Mouse (Mus musculus): ENCODE measurements around the gene Tusc2.

Gene Tusc2

DNA sequence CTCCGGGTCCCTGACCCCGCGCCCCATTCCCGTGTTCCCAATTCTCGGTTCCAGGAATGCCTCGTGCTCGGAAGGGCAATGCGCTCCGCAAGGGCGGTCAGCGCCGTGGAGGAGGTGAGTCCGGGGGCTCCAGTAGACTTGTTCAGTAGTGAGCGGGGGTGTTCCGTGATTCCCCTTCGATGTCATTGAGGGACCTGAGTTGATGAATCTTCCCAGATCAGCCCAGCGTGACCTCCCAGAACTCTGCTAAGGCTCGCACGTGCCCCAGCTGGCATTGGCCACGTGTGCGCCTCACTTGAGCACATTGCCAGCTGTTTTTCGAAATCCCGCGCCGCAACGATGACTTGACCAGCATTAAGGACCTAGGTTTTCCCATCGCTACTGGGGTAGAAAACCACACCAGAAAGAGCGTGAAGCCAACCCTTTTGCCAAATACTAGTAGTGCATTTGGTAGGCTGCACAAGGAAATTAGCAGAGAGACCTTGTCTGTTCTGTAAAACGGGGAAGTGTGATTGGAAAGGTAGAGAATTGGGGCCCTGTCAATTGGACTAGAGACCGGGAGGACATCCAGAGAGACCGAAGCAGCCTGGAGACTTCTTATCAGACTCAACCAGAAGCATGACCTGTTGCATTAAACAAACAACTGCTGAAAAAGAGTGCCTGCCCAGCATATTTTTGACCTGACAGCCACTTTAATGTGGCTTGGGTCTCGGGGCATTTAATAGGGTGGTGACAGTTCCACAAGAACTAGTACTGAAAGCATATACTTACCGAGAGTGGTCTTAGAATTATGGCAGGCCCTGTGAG, 25.0 kb downstream of the Tusc2 start:
- peak in 1 of 2 experiments; percentile 66 for DNase-seq (ENCODE audit: low spot score in 2 of 2)

DNA sequence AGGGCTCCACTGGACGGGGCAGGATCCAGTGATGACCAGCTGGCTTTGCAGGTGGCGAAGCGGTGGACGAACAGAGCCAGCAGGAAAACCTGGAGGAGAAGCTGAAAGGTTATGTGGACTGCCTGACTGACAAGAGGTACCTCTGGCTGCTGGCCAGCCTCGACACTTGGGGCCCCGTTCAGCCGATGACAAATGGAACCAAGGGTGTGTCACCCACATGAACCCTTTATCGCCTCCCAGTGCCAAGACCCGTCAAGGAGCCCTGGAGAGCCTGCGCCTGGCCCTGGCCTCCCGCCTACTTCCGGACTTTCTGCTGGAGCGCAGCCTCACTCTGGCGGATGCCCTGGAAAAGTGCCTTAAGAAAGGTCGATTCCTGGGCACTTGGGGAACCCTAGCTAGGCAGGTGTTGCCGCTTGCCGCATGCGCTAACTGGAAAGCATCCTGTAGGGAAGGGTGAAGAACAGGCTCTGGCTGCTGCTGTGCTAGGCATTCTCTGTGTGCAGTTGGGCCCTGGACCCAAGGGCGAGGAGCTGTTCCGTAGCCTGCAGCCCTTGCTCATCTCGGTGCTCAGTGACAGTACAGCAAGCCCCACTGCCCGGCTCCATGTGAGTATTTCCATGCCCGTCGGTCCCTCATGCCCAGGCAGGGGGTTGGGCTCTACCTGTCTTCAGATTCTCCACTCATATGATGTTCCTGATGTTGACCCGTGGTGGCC, 27.2 kb downstream of the Tusc2 start:
- no peak for DNase-seq (ENCODE audit: low spot score in 2 of 2)

DNA sequence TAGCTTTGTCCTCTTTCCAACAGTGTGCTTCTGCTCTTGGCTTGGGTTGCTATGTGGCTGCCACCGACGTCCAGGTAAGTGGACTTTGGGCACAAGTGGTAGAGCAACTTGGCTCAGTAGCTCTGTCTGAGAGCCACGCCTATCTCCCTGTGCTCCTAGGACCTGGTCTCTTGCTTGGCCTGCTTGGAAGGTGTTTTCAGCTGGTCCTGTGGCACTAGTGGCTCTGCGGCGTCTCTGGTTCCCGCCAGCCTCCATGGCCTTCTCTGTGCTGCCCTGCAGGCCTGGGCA, 27.7 kb downstream of the Tusc2 start:
- DNase-seq (ENCODE audit: low spot score in 2 of 2) = no peak

DNA sequence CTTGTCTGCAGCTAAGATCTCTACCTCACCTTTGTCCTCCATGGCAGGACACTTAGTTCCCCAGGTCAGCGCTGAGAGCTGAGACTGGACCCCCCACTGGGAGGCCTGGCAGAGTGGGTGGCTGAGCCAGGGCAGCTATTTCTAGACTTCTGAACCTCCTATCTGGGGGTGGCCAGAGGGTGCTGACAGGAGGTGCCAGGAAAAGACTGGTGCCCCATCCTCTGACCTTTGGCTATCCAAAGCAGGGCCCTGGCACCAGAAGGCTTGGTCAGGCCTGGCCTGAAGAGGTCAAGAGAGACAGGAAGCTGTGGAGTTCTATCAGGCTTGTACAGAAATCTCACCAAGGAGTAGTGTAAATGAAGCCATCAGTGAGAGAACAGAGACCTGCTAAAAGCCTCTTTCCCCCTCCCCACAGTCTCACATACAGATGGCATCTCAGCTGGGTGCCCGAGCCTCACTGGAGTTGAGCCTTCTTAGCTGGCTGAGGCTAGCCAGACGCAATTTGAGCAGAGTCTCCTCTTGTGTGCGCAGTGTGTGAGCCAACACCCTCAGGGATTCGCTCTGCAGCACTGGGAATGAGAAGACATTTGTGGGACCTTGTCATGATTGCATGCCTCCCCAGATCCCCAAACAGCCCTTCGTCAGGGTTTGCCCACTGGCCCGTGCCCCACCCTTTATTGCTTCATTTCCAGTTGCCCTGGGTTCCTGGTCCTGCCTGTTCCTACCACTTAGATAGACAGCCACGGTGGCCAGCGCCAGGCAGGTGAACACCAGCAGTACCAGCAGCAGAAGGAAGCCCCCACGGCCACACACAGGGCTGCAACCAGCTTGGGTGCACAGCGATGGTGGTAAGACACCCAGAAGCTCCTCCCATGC, 30.3 kb downstream of the Tusc2 start:
- DNase-seq (ENCODE audit: low spot score in 2 of 2) = no peak

DNA sequence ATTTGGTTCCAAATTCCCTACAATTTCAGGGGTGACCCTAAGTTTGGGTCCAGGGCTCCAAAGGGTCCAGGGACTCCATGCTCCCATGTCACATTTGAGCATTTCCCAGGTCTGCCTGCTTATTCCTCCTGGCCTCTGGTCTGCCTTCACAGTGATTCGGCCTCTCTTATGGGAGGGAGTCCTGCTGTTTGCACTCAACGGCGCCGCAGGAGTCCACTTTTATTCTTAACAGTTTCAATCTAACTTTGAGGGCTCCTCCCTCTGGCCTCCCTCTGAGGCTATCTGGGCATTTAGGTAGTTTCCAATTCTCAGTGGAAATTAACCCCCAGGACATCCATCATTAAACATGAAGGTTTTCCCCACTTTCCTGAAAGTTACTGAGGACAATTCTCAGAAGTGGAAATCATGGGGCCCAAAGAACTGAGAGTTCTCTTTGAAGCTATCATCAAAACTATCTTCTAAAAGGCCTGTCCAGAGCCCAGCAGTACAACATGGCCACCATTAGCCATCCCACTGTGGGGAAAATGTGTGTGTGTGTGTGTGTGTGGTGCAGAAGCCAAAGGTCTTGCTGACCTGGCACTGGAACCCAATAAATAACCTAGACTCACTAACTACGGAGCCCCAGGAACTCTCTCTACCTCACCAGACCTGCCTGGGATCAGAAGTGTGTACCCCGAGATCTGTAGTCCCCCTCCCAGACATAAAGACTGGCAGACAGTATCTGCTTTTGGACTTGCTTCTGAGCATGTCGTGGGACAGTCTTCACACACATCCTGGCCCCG, 31.4 kb downstream of the Tusc2 start:
- no peak for DNase-seq (ENCODE audit: low spot score in 2 of 2)

DNA sequence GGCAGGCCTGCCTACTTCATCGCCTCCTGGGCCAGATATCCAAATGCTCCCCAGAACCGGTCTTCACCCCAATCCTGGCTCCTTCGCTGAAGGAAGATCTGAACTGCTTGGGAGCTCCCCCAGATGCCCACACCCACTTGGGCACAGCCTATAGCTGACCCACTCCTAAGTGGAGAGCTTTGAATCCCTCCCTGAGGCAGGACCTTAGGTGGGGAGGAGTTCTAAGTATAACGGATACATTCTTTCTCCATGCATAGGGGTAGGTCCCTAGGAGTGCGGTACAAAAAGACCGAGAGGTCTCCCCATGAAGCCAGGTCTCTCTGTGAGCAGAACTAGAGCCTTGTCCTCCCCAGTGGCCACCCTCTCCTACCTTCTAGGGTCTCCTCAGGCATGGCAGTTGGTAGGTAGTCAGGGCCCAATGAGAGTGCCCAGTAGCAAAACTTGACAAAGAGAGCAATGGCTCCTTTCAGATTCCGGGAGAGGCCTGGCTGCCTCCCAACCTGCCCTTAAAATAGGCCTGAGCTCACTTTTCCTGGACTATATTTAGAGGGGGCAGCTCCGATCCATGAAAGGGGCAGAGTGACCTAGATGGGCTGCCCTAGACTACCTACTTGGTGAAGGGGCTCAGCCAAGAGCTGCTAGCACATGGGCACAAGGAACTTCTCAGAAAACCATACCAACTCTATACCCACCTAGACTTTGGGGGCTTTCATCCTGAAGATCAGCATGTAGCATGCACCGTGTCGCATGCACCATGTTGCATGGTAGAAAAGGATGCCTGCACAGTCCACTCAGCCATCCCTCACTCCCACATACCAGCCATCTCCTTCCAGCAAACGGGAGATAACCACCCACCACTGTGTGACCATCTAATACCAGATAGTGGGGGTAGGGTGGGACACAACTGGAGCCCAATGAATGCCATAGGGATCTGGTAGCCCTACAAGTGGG, 33.8 kb downstream of the Tusc2 start:
- DNase-seq (ENCODE audit: low spot score in 2 of 2) = no peak

DNA sequence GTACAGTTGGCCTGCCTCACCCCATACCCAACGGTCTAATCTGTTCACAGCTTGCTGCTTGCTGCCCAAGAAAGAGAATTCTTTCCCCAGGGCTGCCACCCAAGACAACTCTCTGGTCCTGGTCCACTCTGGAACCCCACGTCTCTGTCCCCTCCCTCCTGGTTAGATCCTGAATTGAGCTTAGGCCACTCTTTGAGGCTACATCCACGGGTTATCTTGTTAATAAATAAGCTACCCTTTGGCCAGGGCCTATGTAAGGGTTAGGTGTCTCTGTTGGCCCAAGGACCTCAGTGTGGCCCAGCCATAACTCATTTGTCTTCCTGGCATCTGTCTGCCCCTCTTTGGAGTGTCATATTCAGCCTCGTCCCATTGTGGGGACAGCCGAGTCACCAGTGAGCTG, 35.3 kb downstream of the Tusc2 start:
- DNase-seq (ENCODE audit: low spot score in 2 of 2) = no peak

DNA sequence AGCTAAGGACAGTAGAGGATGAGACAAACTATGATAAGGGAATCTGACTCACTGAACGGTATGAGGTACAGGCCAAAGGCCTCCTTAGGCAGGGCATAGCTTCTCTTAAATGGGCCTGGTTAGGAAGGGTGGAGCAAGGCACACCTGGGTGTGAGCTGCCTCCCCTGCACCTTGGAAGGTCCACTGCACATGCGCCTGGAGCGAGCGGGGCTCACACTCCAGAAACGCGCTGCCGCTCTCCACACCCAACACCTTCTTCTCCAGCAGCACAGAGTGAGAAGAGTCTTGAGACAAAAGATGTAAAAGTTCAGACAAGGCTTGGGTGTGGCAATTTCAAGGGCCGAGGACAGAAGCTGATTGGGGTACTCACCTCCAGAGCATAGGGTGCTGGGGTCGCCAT, 36.4 kb downstream of the Tusc2 start:
- no peak for DNase-seq (ENCODE audit: low spot score in 2 of 2)

DNA sequence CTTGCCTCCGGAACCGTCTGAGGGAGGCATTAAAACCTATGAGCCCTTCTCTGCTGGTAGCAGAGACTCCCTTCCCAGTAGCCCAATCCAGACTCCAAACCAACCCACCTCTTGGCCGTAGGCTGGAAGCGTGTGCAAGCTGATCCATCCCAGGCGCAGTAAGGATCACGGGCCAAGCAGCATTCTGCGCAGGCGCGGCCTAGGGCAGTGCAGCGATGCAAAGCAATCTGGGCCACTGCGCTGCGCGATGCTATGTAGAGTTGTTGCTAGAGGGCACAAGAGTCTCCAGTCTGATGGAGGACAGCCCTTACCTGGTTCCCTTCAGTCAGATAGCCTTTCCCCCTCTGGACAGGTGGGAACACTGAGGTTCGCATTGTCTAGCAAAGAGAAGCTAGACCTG, 36.8 kb downstream of the Tusc2 start:
- no peak for DNase-seq (ENCODE audit: low spot score in 2 of 2)

DNA sequence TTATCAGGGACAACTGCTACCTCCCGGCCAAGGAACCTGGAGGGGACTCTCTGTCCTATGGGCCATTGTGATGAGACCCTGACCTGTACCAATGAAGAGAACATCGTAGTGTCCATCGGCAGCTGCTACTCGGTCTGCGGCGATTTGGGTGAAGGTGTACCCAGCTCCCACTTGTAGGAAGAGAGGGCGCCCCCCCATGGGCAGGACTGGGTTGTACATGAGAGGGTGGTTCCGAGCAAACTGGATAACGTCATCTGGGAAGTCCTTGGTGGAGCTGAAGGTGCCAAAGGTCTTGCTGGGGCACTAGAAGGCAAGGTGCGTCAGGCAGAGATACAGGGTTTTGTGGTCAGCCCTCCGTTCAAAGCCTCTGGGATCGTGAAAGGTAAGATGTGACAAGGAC, 37.7 kb downstream of the Tusc2 start:
- DNase-seq (ENCODE audit: low spot score in 2 of 2) = no peak

DNA sequence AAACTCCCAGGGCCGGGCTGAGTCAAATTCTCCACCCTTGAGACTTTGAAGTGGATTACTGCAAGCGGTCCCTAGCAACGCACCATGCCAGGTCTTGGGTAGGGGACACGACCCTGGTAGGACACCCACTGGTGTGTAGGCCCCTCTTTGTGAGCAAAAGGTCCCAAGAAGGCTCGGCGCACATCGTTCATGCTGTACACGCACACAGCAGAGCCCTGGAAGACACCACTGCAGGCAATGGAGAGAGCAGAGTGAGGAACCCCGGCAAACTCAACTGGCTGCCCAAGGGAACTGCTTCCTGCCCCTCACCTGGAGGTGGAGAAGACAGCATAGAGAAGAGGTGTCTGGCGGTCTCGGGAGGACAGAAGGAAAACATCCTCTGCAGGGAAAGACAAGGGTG, 38.2 kb downstream of the Tusc2 start:
- no peak for DNase-seq (ENCODE audit: low spot score in 2 of 2)

DNA sequence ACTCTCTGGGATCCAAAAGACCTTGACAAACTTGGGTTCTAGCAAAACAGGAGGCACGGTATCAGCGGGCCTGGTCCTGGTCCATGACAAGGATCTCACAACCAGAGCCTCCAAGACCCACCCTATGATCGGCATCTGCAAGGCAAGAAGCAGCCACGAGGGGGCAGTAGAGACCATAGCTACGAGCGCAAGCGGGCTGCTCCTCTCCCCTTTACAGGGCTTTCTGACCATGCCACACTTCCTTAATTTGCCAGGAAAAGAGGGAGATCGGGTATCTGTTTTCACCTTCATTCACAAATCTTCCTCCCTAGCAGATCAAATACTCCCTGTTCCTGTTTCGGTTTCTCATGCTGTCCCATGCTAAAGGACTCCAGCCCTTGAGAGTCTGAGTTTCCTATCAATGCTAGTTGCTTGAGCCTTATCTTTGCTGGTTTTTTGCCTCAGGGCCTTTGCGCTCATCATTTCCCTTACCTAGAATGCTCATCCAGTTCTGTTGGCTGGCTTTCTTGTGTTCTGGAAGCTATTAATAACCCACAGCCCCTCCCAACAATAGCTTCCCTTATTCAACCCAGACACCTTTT, 39.1 kb downstream of the Tusc2 start:
- peak; percentile 83 to 91 for DNase-seq (ENCODE audit: low spot score in 2 of 2)

DNA sequence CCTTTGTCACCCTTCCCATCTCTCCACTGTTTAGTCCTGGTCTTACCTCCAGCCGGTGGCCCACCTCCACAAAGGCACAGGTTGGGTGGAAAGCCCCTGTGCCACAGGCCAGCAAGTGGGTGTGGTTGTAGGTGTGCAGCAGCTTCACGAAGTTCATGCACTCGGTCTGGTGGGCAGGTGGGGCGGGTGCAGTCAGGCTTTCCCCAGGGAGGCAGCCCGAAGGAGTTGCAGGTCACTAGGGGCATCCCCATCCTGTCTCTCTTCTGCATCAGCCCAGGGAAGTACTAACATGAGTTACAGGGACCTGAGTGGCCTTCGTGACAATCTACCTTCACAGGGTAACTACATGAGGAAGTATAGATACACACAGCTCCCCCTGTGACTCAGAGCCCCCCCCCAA, 40.2 kb downstream of the Tusc2 start:
- DNase-seq (ENCODE audit: low spot score in 2 of 2) = no peak

DNA sequence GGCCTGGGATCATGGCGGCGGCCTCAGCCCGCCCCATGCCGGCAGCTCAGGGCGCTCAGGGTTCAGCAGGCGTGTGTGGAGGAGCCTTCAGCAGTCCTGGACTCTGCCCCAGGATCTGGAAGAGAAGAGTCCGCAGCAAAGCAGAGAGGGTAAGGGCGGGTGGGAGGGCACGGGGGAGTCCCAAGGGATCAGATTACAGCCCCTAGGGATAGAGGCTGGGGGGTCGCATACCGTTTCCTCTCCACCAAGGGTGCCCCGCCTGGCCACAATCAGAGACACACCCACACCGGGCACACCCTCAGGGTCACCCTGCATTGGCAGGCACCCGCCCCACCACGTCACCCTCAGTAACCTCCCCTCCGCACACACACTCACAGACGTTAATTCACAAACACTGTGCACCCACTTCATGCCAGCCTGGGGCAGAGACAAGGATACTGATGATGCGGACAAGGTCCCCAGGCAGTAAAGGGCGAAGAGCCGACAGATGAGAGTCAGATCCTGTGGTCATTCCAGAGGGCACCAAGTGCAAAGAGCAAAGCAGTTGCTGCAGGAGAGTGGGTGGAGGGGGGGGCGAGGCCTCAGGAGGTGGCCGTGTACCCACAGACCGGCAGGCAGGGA, 42.1 kb downstream of the Tusc2 start:
- DNase-seq (ENCODE audit: low spot score in 2 of 2) = no peak

DNA sequence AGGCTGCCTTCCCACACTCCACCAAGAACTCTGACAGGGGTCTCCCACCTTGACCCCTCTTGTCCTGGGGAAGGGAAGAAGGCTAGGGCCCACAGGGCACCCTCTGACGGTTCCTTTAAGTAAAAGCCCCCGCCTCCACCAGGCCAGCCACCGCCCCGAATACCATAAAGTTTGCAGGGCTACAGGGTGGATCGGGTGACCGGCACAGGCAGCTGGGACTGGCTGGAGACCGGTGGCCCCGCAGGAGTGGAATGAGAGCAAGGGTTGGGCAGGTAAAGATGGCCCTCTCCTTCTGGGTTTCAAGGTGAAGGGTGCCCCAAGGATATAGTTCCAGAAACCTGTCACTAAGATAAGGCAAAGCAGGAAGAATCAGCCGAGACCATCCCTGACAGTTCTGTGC, 43.5 kb downstream of the Tusc2 start:
- peak; percentile 54 to 59 for DNase-seq (ENCODE audit: low spot score in 2 of 2)

DNA sequence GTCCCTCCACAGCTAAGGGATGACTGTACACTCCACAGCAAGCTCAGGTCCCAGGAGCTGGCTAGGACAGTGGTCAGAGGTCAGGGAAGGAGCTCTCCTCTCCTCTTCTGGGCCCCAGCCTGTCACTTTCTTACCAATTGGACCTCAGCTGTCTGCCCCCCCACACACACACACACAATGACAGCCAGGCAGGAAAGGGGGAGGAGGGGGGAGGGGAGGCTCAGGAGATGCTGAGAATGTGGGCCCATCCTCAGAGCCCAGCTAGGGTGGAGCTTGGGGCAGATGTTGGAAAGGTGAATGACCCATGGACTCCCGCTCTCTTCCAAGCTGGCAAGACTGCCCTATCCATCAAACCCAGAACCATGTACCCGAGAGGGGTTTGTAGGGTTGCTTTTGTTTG, 44.0 kb downstream of the Tusc2 start:
- no peak for DNase-seq (ENCODE audit: low spot score in 2 of 2)

DNA sequence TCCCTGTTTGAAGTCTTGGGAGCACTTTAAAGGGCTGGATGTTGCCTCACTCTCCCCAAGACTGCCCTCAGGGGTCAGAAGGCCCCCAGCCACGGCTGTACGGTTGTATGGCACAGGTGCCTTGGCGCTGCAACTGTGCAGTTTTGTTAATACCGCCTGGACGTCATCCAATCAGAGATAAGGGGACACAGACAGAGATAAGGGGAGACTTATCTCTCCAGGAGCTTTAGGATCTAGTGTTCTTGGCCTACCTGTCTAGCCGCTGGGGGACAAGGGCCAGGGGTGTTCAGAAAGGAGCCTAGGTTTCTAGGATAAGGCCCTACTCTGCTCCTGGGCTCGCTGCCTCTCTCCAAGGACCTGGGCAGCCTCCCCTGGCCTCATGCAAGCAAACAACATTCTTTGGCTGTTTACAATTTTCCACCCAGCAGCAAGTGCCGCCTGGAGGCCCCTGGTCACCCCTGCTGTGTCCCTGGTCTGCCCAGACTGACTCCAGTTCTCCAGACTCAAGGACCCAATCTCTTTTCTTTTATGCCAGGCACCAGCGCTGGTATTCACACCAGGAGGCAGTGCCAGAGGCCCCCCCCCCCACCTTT, 44.7 kb downstream of the Tusc2 start:
- DNase-seq (ENCODE audit: low spot score in 2 of 2) = no peak

DNA sequence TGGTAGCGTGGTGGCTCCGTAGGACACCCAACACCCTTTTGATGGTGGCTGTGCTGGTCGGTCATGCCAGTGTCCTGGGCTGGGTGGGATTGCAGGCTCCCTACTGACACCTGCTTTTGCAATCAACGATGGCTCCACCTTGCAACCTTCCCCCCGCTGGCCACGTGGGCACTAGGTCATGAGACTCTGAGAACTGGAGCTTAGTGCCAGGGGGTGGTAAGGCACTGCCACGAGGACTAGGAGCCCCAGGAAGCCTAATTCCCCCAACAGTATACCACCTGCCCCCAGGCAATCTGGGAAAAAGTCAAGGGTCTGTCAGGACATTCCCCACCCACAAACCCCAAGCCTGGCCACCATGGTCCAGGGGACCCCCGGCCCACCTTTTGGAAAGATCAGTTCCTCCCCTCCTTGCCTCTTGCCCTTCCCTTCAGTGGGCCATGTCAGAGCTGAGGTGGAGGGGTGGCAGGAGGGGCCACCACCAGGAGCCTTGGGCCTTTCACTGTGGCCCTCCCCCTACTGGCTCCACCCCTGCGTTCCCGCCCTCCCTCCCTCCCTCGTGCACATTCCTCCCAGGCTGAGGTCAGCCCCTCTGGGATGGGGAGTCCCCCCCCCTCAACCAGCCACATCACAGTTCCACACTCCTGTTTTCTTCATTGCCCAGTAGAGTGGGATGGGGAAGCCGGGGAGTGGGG, 45.8 kb downstream of the Tusc2 start, which contains the start of gene Sema3b:
Sema3b (minus strand) TSS at position 489 of the 692 bp plus-strand sequence.
- DNase-seq (ENCODE audit: low spot score in 2 of 2) = no peak

DNA sequence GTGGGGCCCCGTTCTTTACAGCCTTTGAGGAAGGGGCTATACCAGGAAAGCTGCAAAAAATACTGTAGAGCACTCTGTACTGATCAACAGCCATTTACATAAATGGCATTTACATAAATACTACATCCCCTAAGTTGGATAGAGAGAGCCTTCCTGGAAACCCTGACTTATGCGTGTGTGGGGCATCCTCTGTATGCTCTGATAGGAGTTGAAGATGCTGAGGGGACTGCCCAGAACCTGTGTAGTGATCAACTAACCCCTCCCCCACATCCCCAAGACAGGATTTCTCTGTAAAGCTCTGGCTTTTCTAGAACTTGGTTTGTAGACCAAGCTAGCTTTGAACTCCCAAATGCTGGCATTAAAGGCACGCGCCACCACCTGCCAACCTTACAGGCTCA, 46.4 kb downstream of the Tusc2 start:
- no peak for DNase-seq (ENCODE audit: low spot score in 2 of 2)
